Mouse (Mus musculus): ENCODE data around the gene Nrg4. TPM values are rescaled to one million over a fixed set of nuclear protein-coding genes. Genes with fewer than 3 reads are reported as not detected.

The Nrg4 gene
- polyA plus RNA-seq, 1 experiment from 2014 or later, result 0.86 TPM

DNA sequence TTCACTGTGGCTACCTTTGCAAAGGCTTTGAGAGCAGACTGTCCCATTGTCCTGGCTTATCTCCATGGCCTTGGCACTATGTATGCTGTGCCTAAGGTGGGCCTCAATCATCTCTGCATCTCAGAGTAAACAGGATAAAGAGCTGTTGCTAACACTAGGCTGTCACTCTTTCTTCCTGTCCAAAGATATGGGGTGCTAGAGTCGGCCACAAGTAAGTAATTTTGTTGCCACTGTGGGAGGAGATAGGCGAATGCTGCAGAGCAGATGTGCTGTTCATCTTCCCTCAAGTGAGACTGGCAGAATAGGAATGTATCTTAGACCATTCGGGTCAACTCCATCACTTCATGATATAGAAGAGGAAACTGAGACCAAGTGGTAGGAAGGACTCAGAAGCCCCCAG is 28.0 kb upstream of the Nrg4 start:
- DNase-seq (ENCODE audit: low spot score, missing footprints) (no peak), ATAC-seq (ENCODE audit: low FRiP score) (no peak)
- Histone ChIP-seq H3K36me3 (ENCODE audit: control insufficient read depth, insufficient read depth, low read length) (no peaks in the 10 kb centered on the region), H3K4me1 (ENCODE audit: control insufficient read depth, insufficient read depth, low read length) (peaks cover 16% of the 10 kb centered on the region), H3K9me3 (ENCODE audit: control insufficient read depth, low read length) (no peaks in the 10 kb centered on the region), H3K9ac (ENCODE audit: low read length) (no peak overlapping the region), H3K4me3 (ENCODE audit: low read depth, low read length) (no peak overlapping the region), H3K4me2 (no peak overlapping the region), H3K27ac (ENCODE audit: low read depth, low read length) (no peak overlapping the region), H3K27me3 (ENCODE audit: control insufficient read depth, insufficient read depth, low read length) (no peaks in the 10 kb centered on the region)
- 77% methylated on average over 3 of the region's 3 CpGs for WGBS

DNA sequence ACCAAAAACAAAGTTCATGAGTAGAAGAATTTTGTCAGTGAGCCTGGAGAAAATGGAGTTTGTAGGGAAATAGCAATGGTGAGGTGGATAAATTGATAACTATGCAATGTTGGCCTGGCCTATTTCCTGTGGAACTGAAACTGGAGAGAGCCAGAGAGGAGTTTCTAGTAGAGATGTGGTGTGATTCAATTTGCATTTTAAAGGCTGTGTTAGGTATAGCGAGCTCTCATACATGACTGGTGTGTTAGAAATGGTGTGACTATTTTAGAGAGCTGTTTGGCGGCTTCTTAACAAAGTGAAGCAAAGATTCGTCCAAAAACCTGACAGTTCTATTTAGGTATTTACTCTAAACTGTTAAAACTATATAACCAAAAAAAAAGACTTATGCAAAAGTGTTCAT is 22.0 kb upstream of the Nrg4 start:
- H3K27ac ChIP-seq (ENCODE audit: low read depth, low read length), result no peak overlapping the region
- H3K36me3 ChIP-seq (ENCODE audit: control insufficient read depth, insufficient read depth, low read length), result no peaks in the 10 kb centered on the region
- no peaks in the 10 kb centered on the region for H3K9me3 ChIP-seq (ENCODE audit: control insufficient read depth, low read length)
- no peak overlapping the region for H3K4me2 ChIP-seq
- no peaks in the 10 kb centered on the region for H3K27me3 ChIP-seq (ENCODE audit: control insufficient read depth, insufficient read depth, low read length)
- H3K9ac ChIP-seq (ENCODE audit: low read length), result no peak overlapping the region
- H3K4me1 ChIP-seq (ENCODE audit: control insufficient read depth, insufficient read depth, low read length), result no peaks in the 10 kb centered on the region
- ATAC-seq (ENCODE audit: low FRiP score) (no peak), DNase-seq (ENCODE audit: low spot score, missing footprints) (no peak)
- 78% methylated on average over 3 of the region's 3 CpGs for WGBS
- H3K4me3 ChIP-seq (ENCODE audit: low read depth, low read length), result no peak overlapping the region

DNA sequence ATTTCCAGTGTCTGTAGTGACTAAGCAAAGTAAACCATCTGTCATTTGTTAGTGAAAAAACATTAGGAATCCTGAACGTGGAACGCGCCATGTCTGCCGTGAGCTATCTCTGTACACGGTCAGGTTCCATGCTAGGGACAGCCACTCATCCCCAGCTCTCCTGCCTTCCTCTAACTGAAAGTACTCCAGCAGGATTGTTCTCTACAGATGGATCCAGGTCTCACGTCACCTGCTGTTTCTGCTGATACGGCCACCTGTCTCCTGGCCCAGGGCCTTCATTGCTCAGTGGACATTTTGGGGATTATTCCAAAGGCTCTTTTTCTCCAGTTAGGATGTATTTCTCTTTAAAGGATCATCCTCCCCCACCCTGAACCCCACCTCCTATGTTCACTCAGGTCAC is 18.7 kb upstream of the Nrg4 start:
- 95% methylated on average over 7 of the region's 7 CpGs for WGBS
- Histone ChIP-seq H3K4me2 (no peak overlapping the region), H3K4me3 (ENCODE audit: low read depth, low read length) (no peak overlapping the region), H3K27ac (ENCODE audit: low read depth, low read length) (no peak overlapping the region), H3K27me3 (ENCODE audit: control insufficient read depth, insufficient read depth, low read length) (no peaks in the 10 kb centered on the region), H3K9ac (ENCODE audit: low read length) (no peak overlapping the region), H3K9me3 (ENCODE audit: control insufficient read depth, low read length) (no peaks in the 10 kb centered on the region), H3K4me1 (ENCODE audit: control insufficient read depth, insufficient read depth, low read length) (no peaks in the 10 kb centered on the region), H3K36me3 (ENCODE audit: control insufficient read depth, insufficient read depth, low read length) (no peaks in the 10 kb centered on the region)
- no peak for ATAC-seq (ENCODE audit: low FRiP score)
- no peak for DNase-seq (ENCODE audit: low spot score, missing footprints)

DNA sequence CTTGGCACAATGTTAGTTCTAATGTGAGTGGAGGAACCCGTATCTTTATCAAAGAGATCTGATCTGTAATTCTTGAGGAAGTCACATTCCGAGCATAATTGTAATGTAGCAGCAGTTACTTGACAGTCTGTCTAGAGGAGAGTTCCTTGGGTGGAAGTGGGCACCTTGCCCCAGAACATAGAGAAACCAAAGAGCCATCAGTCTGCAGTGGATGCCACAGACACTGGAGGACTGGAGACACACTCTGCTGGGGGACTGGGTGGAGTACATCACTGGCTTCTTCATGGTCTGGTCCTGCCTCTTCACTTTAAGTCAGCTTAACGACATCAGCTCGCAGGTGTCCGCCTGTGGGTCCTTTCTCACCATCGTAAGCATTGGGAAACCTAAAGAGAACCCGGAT is 17.5 kb upstream of the Nrg4 start:
- no peaks in the 10 kb centered on the region for H3K4me1 ChIP-seq (ENCODE audit: control insufficient read depth, insufficient read depth, low read length)
- no peak overlapping the region for H3K4me3 ChIP-seq (ENCODE audit: low read depth, low read length)
- DNase-seq (ENCODE audit: low spot score, missing footprints) (no peak), ATAC-seq (ENCODE audit: low FRiP score) (no peak)
- no peak overlapping the region for H3K4me2 ChIP-seq
- H3K9ac ChIP-seq (ENCODE audit: low read length), result no peak overlapping the region
- H3K27ac ChIP-seq (ENCODE audit: low read depth, low read length), result no peak overlapping the region
- H3K36me3 ChIP-seq (ENCODE audit: control insufficient read depth, insufficient read depth, low read length), result no peaks in the 10 kb centered on the region
- H3K9me3 ChIP-seq (ENCODE audit: control insufficient read depth, low read length), result no peaks in the 10 kb centered on the region
- no peaks in the 10 kb centered on the region for H3K27me3 ChIP-seq (ENCODE audit: control insufficient read depth, insufficient read depth, low read length)
- 89% methylated on average over 7 of the region's 7 CpGs for WGBS

DNA sequence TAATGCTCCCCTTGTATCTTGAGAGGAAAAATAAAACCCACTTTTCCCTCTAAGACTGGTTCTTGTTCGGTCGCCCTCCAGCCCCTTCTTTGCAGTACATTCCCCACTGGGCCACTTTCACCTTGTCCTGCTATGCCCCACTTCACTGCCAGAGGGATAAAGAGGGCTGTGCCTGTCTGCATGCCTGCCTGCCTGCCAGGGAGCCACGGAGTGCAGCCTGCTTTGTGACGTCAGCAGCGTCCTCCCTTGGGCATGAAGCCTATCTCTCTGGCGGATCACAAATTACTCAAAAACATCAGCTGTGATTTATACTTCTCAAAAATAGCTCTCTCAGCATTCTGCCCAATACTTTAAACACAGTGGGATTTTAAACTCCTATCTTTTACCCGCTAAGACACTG is 6.3 kb upstream of the Nrg4 start:
- Histone ChIP-seq H3K4me2 (no peak overlapping the region), H3K36me3 (ENCODE audit: control insufficient read depth, insufficient read depth, low read length) (no peaks in the 10 kb centered on the region), H3K9ac (ENCODE audit: low read length) (no peak overlapping the region), H3K9me3 (ENCODE audit: control insufficient read depth, low read length) (no peaks in the 10 kb centered on the region), H3K27me3 (ENCODE audit: control insufficient read depth, insufficient read depth, low read length) (peaks cover 3% of the 10 kb centered on the region), H3K4me1 (ENCODE audit: control insufficient read depth, insufficient read depth, low read length) (no peaks in the 10 kb centered on the region), H3K4me3 (ENCODE audit: low read depth, low read length) (no peak overlapping the region), H3K27ac (ENCODE audit: low read depth, low read length) (no peak overlapping the region)
- no peak for ATAC-seq (ENCODE audit: low FRiP score)
- WGBS, result 43% methylated on average over 7 of the region's 7 CpGs
- DNase-seq (ENCODE audit: low spot score, missing footprints), result no peak

DNA sequence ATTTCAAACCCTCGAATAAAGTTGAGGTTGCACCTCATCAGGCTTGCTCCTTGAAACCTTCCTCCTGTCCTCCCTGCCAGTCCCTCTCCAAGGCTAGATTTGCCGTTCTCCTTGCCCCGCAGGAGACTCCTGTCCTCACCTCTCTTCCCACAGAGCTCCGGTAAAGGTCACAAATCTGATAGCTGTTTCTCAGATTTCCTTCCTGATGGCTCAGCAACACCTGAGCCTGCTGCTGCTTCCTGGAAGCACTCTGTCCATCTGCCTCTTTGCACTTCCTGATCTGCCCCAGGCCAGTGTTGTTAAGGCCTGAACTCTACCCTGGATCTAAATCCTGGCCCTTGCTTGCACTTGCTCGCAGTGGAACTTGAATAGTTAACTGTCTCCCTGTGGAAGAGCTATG is 5.8 kb upstream of the Nrg4 start:
- ATAC-seq (ENCODE audit: low FRiP score), result no peak
- Histone ChIP-seq H3K9me3 (ENCODE audit: control insufficient read depth, low read length) (no peaks in the 10 kb centered on the region), H3K4me1 (ENCODE audit: control insufficient read depth, insufficient read depth, low read length) (no peaks in the 10 kb centered on the region), H3K27ac (ENCODE audit: low read depth, low read length) (no peak overlapping the region), H3K4me2 (no peak overlapping the region), H3K36me3 (ENCODE audit: control insufficient read depth, insufficient read depth, low read length) (no peaks in the 10 kb centered on the region), H3K9ac (ENCODE audit: low read length) (no peak overlapping the region), H3K27me3 (ENCODE audit: control insufficient read depth, insufficient read depth, low read length) (peaks cover 7% of the 10 kb centered on the region), H3K4me3 (ENCODE audit: low read depth, low read length) (no peak overlapping the region)
- WGBS, result 49% methylated on average over 5 of the region's 5 CpGs
- no peak for DNase-seq (ENCODE audit: low spot score, missing footprints)

DNA sequence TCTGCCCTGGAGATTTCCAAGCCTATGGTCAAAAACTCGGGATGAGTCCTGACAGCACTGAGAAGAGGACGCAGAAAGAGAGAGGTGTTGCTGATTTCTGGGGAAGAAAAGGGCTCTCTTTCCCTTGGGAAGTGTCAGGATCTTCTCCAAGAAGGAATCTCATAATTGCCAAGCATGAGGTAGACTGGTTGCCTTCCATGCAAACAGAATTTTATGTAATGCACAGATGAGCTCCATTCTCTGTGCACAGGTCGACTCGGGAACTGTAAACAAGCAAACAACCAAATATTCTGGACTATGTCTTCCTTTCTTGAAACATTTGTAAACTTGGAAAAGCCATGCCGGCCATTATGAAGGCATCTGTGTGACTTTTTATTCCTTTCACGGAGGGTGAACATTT is 2.8 kb upstream of the Nrg4 start:
- no peak overlapping the region for H3K27ac ChIP-seq (ENCODE audit: low read depth, low read length)
- no peaks in the 10 kb centered on the region for H3K36me3 ChIP-seq (ENCODE audit: control insufficient read depth, insufficient read depth, low read length)
- ATAC-seq (ENCODE audit: low FRiP score), result no peak
- peaks cover 4% of the 10 kb centered on the region; the same call in 1 of the 2 replicates for H3K4me1 ChIP-seq (ENCODE audit: control insufficient read depth, insufficient read depth, low read length)
- H3K4me3 ChIP-seq (ENCODE audit: low read depth, low read length), result no peak overlapping the region
- H3K4me2 ChIP-seq, result no peak overlapping the region
- no peak for DNase-seq (ENCODE audit: low spot score, missing footprints)
- H3K9ac ChIP-seq (ENCODE audit: low read length), result no peak overlapping the region
- H3K9me3 ChIP-seq (ENCODE audit: control insufficient read depth, low read length), result no peaks in the 10 kb centered on the region
- 83% methylated on average over 6 of the region's 6 CpGs for WGBS
- H3K27me3 ChIP-seq (ENCODE audit: control insufficient read depth, insufficient read depth, low read length), result peaks cover 15% of the 10 kb centered on the region

DNA sequence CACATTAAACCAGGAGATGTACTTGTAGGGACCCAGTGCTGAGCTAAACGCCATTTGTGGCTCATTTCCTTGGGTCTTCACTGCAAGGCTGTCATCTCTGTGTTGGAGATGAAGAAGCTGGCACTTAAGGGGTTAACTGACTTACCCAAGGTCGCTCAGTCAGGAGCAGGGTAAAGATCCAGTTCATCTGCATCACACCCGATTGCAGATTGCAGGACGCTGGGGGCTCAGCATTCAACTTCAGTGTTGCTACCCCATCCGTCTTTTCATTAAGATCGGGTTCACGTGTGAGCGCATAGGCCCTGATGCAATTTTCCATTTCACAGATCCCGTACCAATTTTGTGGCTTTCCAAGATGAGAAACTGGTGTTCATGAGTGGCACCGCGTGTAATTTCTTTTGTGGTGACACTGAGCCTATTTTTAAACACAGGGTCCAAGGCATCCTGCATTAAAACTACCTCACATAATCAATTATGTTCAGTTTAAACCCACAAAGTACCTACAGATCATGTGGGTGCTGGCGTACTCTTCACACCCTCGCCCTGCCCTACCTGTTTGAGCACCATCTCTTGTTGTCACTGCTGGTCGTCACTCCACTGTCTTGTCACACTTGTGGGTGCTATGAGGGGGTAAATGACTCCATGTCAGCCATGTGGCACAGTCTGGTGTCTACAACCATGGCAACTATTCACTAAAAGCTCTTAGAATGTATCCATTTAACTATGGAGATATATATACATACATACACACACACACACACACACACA is 1.7 kb upstream of the Nrg4 start:
- 21% methylated on average over 14 of the region's 14 CpGs for WGBS
- DNase-seq (ENCODE audit: low spot score, missing footprints) (peak; percentile 86), ATAC-seq (ENCODE audit: low FRiP score) (no peak)
- peaks cover 4% of the 10 kb centered on the region; the same call in 1 of the 2 replicates for H3K4me1 ChIP-seq (ENCODE audit: control insufficient read depth, insufficient read depth, low read length)
- no peak overlapping the region for H3K27ac ChIP-seq (ENCODE audit: low read depth, low read length)
- H3K9me3 ChIP-seq (ENCODE audit: control insufficient read depth, low read length), result no peaks in the 10 kb centered on the region
- H3K4me3 ChIP-seq (ENCODE audit: low read depth, low read length), result no peak overlapping the region
- H3K36me3 ChIP-seq (ENCODE audit: control insufficient read depth, insufficient read depth, low read length), result no peaks in the 10 kb centered on the region
- H3K27me3 ChIP-seq (ENCODE audit: control insufficient read depth, insufficient read depth, low read length), result peaks cover 15% of the 10 kb centered on the region
- no peak overlapping the region for H3K9ac ChIP-seq (ENCODE audit: low read length)
- H3K4me2 ChIP-seq, result no peak overlapping the region

DNA sequence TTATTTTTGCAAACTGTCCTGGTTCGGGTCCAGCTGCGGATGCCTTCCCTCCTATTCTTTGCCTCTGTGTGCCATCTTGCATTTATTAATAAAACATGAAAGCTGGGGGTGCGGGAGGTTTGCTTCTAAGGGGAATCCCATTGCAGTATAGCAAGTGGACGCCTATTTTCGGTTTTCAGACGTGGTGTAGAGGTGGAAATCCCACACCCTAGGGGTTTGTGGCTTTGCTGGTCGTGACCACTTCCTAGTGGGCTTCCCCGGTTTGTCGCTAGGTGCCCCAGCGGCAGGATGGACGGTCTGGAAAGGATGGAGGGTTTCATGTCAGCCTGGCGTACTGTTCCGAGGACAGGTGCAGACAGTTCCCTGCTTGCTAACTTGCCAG is 581 bp upstream of the Nrg4 start:
- Histone ChIP-seq H3K27ac (ENCODE audit: low read depth, low read length) (no peak overlapping the region), H3K4me3 (ENCODE audit: low read depth, low read length) (peak overlapping the region; percentile 55), H3K36me3 (ENCODE audit: control insufficient read depth, insufficient read depth, low read length) (no peaks in the 10 kb centered on the region), H3K9me3 (ENCODE audit: control insufficient read depth, low read length) (no peaks in the 10 kb centered on the region), H3K27me3 (ENCODE audit: control insufficient read depth, insufficient read depth, low read length) (peaks cover 15% of the 10 kb centered on the region), H3K9ac (ENCODE audit: low read length) (peak overlapping the region; percentile 72), H3K4me2 (peak overlapping the region; percentile 74), H3K4me1 (ENCODE audit: control insufficient read depth, insufficient read depth, low read length) (peaks cover 4% of the 10 kb centered on the region; the same call in 1 of the 2 replicates)
- under 1% methylated on average over 13 of the region's 13 CpGs for WGBS
- DNase-seq (ENCODE audit: low spot score, missing footprints) (peak; percentile 97), ATAC-seq (ENCODE audit: low FRiP score) (peak; percentile 45)

Data from midbrain, embryonic 11.5 days (tissue).